Mouse (Mus musculus): ENCODE measurements around the gene Tpm1. TPM values are rescaled to one million over a fixed set of nuclear protein-coding genes. Genes with fewer than 3 reads are reported as not detected.

Gene Tpm1
- polyA plus RNA-seq, 1 experiment from 2014 or later = 3,954 TPM

DNA sequence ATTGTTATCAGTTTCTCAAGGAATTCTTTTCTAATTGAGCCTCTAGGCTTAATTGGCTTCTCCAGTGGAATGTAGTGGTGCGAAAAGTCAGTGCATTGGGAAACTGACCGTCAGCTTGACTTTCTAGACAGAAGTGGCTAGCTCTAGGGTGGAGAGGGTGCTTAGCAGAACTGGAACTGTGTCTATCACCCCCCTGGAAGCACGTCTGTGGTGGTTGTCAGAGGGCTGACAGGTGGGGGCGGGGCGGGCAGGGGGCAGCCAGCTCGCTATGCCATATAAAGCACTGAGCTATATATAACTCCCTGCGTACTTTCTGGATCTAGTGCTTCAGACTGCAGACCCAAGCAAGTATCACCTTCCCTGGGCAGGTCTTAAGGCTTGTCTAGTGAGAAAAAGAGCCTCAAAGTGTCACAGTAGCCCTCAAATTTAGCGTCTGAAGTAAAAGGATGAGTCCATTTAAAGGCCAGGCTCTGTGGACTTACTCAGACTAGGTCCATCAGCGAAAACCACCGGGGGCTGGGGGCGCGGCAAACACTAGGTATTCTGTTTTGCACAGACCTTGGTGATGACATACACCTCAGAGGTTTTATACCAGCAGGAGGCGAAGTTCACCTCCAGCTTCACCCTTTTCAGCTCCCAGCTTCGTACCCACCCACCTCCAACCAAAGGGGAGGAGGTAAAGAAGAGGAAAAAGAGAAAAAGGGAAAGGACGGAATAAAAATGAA, 2.2 kb downstream of the Tpm1 start:
- H3K27ac ChIP-seq (replicated peaks) = peak overlapping the region; percentile 100
- peaks cover 30% of the 10 kb centered on the region for H3K36me3 ChIP-seq
- H3K4me3 ChIP-seq = peak overlapping the region; percentile 93
- no peak for ATAC-seq (ENCODE audit: extremely low read depth, insufficient number of reproducible peaks, low FRiP score, low TSS enrichment)
- peaks cover 46% of the 10 kb centered on the region for H3K4me1 ChIP-seq
- WGBS = 5% methylated on average over 15 of the region's 15 CpGs
- 0 out of 2 replicates have a peak, but pooled peaks cover 3% of the 10 kb centered on the region for H3K27me3 ChIP-seq (replicated peaks)
- H3K4me2 ChIP-seq = peak overlapping the region; percentile 93
- peak overlapping the region; percentile 100 for H3K9ac ChIP-seq
- H3K9me3 ChIP-seq = no peaks in the 10 kb centered on the region

DNA sequence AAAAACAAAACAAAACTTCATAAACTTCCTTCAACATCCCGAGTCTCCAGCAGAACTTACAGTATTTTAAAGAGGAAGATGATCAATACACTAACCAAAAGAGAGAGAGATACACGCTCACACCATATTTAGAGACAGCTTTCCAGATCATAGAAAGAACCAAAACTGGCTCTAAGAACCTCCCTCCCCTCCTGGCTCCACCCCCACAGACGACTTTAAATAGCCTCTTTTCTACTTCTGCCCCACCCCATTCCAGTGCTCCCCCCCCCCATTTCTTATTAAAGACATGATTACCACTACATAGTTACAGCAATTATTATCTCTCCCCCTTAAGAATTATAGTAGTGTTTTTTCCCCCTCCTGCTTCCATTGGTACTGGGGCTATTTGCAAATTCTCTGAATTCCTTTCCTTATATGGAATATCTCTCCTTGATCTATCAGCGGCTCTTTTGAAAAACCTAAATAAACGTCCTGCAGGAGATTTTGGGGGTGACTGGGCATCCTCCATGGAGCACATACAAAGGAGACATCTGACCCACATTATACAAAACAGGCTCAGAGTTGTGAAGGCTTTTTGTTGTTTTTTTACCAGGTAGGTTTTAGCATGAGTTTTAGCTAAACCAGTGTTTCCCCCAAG, 3.1 kb downstream of the Tpm1 start:
- Histone ChIP-seq H3K4me1 (peaks cover 55% of the 10 kb centered on the region), H3K9ac (peak overlapping the region; percentile 100)
- WGBS = 6% methylated on average over 5 of the region's 5 CpGs

GRCm38 (mm10) chr9:67045306-67045675, 3.9 kb downstream of the Tpm1 start:
- ATAC-seq (ENCODE audit: extremely low read depth, insufficient number of reproducible peaks, low FRiP score, low TSS enrichment) = no peak
- Histone ChIP-seq H3K4me2 (peak overlapping the region; percentile 93), H3K36me3 (peaks cover 46% of the 10 kb centered on the region), H3K27ac (replicated peaks) (peak overlapping the region; percentile 100), H3K4me1 (peaks cover 56% of the 10 kb centered on the region), H3K9ac (peak overlapping the region; percentile 100), H3K27me3 (replicated peaks) (no peaks in the 10 kb centered on the region), H3K4me3 (peak overlapping the region; percentile 93), H3K9me3 (no peaks in the 10 kb centered on the region)
- 11% methylated on average over 4 of the region's 4 CpGs for WGBS

More for the DNA sequence above, 3.1 kb downstream of the Tpm1 start:
- Histone ChIP-seq H3K4me3 (peak overlapping the region; percentile 93), H3K27me3 (replicated peaks) (0 out of 2 replicates have a peak, but pooled peaks cover 3% of the 10 kb centered on the region), H3K9me3 (no peaks in the 10 kb centered on the region), H3K27ac (replicated peaks) (peak overlapping the region; percentile 100), H3K4me2 (peak overlapping the region; percentile 93), H3K36me3 (peaks cover 38% of the 10 kb centered on the region)
- ATAC-seq (ENCODE audit: extremely low read depth, insufficient number of reproducible peaks, low FRiP score, low TSS enrichment) = no peak

DNA sequence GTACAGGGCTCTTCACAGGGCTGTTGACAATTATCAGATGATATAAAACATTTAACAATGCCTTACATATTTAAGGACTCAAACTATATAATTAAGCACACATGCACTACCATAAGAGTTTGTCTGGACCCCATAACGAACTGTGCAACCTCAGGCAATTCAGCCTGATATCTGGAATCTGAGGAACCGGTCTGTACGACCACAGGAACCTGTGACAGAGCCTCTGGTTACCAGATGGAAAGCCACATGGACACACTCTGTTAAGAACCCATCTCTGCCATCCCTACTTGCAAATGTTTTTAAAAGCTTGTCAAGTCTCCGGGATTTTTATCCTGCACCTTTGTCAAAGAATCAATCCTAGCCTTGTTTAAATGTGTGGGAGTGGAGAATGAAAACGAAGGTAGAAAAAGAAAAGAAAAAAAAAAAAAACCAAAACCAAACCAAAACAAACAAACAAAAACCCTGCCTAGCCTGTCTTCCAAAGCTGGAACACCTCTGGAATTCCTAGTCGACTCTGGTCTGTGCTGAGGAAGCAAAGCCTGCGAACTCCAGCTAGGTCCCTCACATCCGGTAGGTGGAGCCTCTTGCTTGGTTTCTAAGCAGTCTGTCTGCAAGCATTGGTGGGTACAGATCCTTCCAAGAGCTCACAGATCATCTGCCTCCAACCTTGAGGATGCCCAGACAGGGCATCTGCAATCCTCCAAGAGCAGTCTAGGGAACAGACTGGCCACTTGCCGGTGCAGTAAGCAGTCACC, 4.5 kb downstream of the Tpm1 start:
- peaks cover 59% of the 10 kb centered on the region for H3K4me1 ChIP-seq
- WGBS = 15% methylated on average over 9 of the region's 9 CpGs
- no peaks in the 10 kb centered on the region for H3K9me3 ChIP-seq
- no peaks in the 10 kb centered on the region for H3K27me3 ChIP-seq (replicated peaks)
- peak overlapping the region; percentile 100 for H3K27ac ChIP-seq (replicated peaks)
- no peak for ATAC-seq (ENCODE audit: extremely low read depth, insufficient number of reproducible peaks, low FRiP score, low TSS enrichment)
- H3K9ac ChIP-seq = peak overlapping the region; percentile 100
- peak overlapping the region; percentile 93 for H3K4me3 ChIP-seq
- peaks cover 52% of the 10 kb centered on the region for H3K36me3 ChIP-seq
- H3K4me2 ChIP-seq = peak overlapping the region; percentile 93

GRCm38 (mm10) chr9:67043231-67044199, 5.7 kb downstream of the Tpm1 start:
- under 1% methylated on average over 73 of the region's 73 CpGs for WGBS

DNA sequence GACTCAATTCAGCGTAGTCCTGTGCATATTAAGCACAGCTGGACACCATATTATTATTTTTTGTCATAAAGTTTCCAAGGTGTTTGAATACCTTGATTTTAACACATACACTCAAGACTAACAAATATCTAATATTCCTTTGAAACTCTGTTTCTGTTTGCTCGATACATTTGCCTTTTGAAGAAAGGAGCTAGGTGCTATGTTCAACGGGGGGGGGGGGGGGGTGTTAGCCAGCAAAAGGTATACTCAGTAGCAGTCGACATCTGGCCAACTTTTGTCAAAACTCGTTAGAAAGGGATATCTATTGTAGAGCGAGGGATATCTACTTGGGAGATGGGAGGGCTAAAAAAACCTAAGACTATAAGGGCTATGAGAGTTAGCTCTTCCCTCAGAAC, 6.4 kb downstream of the Tpm1 start:
- Histone ChIP-seq H3K36me3 (peaks cover 71% of the 10 kb centered on the region), H3K27me3 (replicated peaks) (no peaks in the 10 kb centered on the region), H3K9ac (peak overlapping the region; percentile 100), H3K4me2 (peak overlapping the region; percentile 93), H3K4me3 (peak overlapping the region; percentile 93), H3K4me1 (peaks cover 75% of the 10 kb centered on the region), H3K9me3 (no peaks in the 10 kb centered on the region), H3K27ac (replicated peaks) (peak overlapping the region; percentile 100)
- no peak for ATAC-seq (ENCODE audit: extremely low read depth, insufficient number of reproducible peaks, low FRiP score, low TSS enrichment)
- WGBS = 22% methylated on average over 6 of the region's 6 CpGs

More at GRCm38 (mm10) chr9:67043231-67044199, 5.7 kb downstream of the Tpm1 start:
- H3K27me3 ChIP-seq (replicated peaks) = no peaks in the 10 kb centered on the region
- peak overlapping the region; percentile 93 for H3K4me2 ChIP-seq
- H3K27ac ChIP-seq (replicated peaks) = peak overlapping the region; percentile 100
- H3K9me3 ChIP-seq = no peaks in the 10 kb centered on the region
- peaks cover 64% of the 10 kb centered on the region for H3K36me3 ChIP-seq
- H3K4me1 ChIP-seq = peaks cover 68% of the 10 kb centered on the region
- peak overlapping the region; percentile 100 for H3K9ac ChIP-seq
- peak; percentile 82 for ATAC-seq (ENCODE audit: extremely low read depth, insufficient number of reproducible peaks, low FRiP score, low TSS enrichment)
- H3K4me3 ChIP-seq = peak overlapping the region; percentile 93

- WGBS = 34% methylated on average over 14 of the region's 14 CpGs
- no peak for ATAC-seq (ENCODE audit: extremely low read depth, insufficient number of reproducible peaks, low FRiP score, low TSS enrichment)
- H3K9me3 ChIP-seq = no peaks in the 10 kb centered on the region
- H3K36me3 ChIP-seq = peaks cover 75% of the 10 kb centered on the region
- peak overlapping the region; percentile 93 for H3K4me2 ChIP-seq
- peak overlapping the region; percentile 93 for H3K4me3 ChIP-seq
- peak overlapping the region; percentile 100 for H3K9ac ChIP-seq
- peak overlapping the region; percentile 100 for H3K27ac ChIP-seq (replicated peaks)
- H3K4me1 ChIP-seq = peaks cover 81% of the 10 kb centered on the region
- no peaks in the 10 kb centered on the region for H3K27me3 ChIP-seq (replicated peaks)
Observed at GRCm38 (mm10) chr9:67041840-67042812, 7.1 kb downstream of the Tpm1 start.

DNA sequence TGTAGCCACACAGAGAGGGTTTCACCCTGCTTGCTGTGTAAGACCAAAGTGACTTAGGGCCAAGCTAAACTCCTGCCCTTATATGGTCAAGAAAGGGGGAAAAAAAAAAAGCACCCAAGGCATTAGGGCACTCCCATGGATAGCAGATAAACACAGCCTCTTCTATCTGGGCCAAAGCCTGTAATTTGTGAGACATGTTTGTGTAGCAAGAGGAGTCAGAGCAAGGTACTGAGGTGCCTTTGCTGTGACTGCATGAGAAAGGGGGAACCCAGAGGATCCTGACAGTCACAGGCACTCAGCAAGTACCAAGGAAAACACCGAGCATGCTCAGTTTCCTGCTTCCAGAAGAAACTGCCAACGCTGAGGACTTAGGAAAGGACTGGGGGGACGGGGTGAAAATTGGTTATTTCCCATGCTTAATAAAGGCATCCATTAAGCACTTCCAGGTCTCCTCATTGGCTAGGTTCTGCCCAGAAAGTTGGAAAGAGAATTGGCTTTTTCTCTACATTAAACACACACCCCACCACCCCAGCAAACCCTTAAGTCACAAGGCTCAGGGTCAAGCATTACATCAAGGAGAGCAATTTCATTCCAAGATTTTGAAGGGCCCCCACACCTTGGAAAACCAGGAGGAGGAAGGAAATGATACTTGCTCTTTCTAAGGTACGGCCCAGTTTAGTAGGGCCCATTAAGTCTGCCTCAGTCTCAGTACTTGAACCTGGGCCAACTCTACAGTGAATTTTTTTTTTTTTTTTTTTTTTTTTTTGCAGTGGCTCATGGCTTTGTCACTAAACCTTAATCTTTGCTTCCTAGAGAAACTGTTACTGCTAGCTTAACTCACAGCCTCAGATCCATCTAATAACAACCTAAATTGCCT, 8.0 kb downstream of the Tpm1 start:
- peak overlapping the region; percentile 100 for H3K9ac ChIP-seq
- H3K9me3 ChIP-seq = no peaks in the 10 kb centered on the region
- peaks cover 83% of the 10 kb centered on the region for H3K36me3 ChIP-seq
- peaks cover 88% of the 10 kb centered on the region for H3K4me1 ChIP-seq
- H3K27ac ChIP-seq (replicated peaks) = peak overlapping the region; percentile 100
- 24% methylated on average over 4 of the region's 4 CpGs for WGBS
- peak overlapping the region; percentile 93 for H3K4me3 ChIP-seq
- H3K27me3 ChIP-seq (replicated peaks) = no peaks in the 10 kb centered on the region
- ATAC-seq (ENCODE audit: extremely low read depth, insufficient number of reproducible peaks, low FRiP score, low TSS enrichment) = no peak
- H3K4me2 ChIP-seq = peak overlapping the region; percentile 93

DNA sequence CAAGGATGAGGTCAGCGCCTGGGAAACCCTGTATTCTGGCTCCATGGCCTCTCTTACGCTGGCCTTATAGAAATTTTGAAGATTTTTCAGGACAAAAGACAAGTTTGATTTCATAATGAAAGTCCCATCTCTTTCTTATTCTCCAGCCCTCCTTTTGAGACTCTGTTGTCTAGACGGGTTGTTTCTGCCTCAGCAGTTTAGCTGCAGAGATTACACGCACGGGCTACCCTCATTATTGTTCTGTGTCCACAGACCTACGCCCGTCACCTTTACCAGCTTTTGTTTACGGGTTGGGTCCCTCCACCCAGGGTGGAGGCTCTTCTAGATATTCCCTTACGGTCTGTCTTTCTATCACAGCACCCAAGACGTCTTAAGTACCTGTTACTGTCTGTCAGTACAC, 9.3 kb downstream of the Tpm1 start:
- H3K9me3 ChIP-seq = peaks cover 6% of the 10 kb centered on the region; the same call in 1 of the 2 replicates
- peak overlapping the region; percentile 20 for H3K9ac ChIP-seq
- H3K36me3 ChIP-seq = peaks cover 91% of the 10 kb centered on the region
- H3K27me3 ChIP-seq (replicated peaks) = no peaks in the 10 kb centered on the region
- H3K4me1 ChIP-seq = peaks cover 86% of the 10 kb centered on the region
- 70% methylated on average over 10 of the region's 10 CpGs for WGBS
- no peak for ATAC-seq (ENCODE audit: extremely low read depth, insufficient number of reproducible peaks, low FRiP score, low TSS enrichment)
- H3K4me2 ChIP-seq = peak overlapping the region; percentile 93
- H3K4me3 ChIP-seq = peak overlapping the region; percentile 4
- H3K27ac ChIP-seq (replicated peaks) = peak overlapping the region; percentile 100

Measured in heart, embryonic 13.5 days (tissue).